ENCODE assay signal across 32 mouse cellular contexts in genomic region chr14:11377846-11378245, GRCm38 (mm10).
"Had no signal": no experiment of that assay in that cellular context is flagged by ENCODE, and none has a peak within 500 bp of the region (broad histone marks: within the 10 kb centered on the region; RNA-seq: fewer than 3 reads in every experiment).

No protein-coding gene starts in this region.

- H3K9me3 ChIP-seq: limb, embryonic 10.5 days; limb, embryonic 12.5 days; limb, embryonic 13.5 days; limb, embryonic 15.5 days; liver, embryonic 12.5 days; liver, embryonic 13.5 days; liver, embryonic 15.5 days; lung, embryonic 15.5 days; midbrain, embryonic 10.5 days; midbrain, embryonic 12.5 days; midbrain, embryonic 13.5 days; midbrain, embryonic 15.5 days; neural tube, embryonic 12.5 days had no signal

- H3K4me2 ChIP-seq: limb, embryonic 12.5 days; limb, embryonic 13.5 days; limb, embryonic 15.5 days; liver, embryonic 11.5 days; liver, embryonic 12.5 days; liver, embryonic 13.5 days; liver, embryonic 15.5 days; lung, embryonic 14.5 days; lung, embryonic 15.5 days; midbrain, embryonic 11.5 days; midbrain, embryonic 12.5 days; midbrain, embryonic 13.5 days; midbrain, embryonic 15.5 days; neural tube, embryonic 12.5 days had no signal

- DNase-seq: left cerebral cortex, postnatal 4 days; liver; liver, embryonic 13.5 days; liver, postnatal 0 days; lung, adult 18-20 months; lung, adult 2 months; lung, embryonic 14.5 days; lung, postnatal 10 days; lung, postnatal 14 days; lung, postnatal 36 days; lung, postnatal 4 days; midbrain, embryonic 14.5 days had no signal

- H3K4me3 ChIP-seq: limb, embryonic 10.5 days; limb, embryonic 12.5 days; limb, embryonic 13.5 days; limb, embryonic 15.5 days; liver, embryonic 12.5 days; liver, embryonic 13.5 days; liver, embryonic 15.5 days; lung, embryonic 15.5 days; megakaryocyte, embryonic 14.5 days; midbrain, embryonic 10.5 days; midbrain, embryonic 12.5 days; midbrain, embryonic 13.5 days; midbrain, embryonic 15.5 days; myocyte; neural tube, embryonic 12.5 days had no signal

- H3K9ac ChIP-seq: limb, embryonic 12.5 days; limb, embryonic 13.5 days; limb, embryonic 15.5 days; liver, embryonic 12.5 days; liver, embryonic 13.5 days; liver, embryonic 14.5 days; liver, embryonic 15.5 days; liver, postnatal 0 days; lung, embryonic 14.5 days; lung, embryonic 15.5 days; midbrain, embryonic 12.5 days; midbrain, embryonic 13.5 days; midbrain, embryonic 15.5 days; neural tube, embryonic 12.5 days had no signal

- H3K36me3 ChIP-seq: limb, embryonic 10.5 days; limb, embryonic 12.5 days; limb, embryonic 13.5 days; limb, embryonic 15.5 days; liver, embryonic 12.5 days; liver, embryonic 13.5 days; liver, embryonic 15.5 days; lung, embryonic 15.5 days; midbrain, embryonic 10.5 days; midbrain, embryonic 12.5 days; midbrain, embryonic 13.5 days; midbrain, embryonic 15.5 days; neural tube, embryonic 12.5 days had no signal

- H3K27ac ChIP-seq: limb, embryonic 10.5 days; limb, embryonic 12.5 days; limb, embryonic 13.5 days; limb, embryonic 15.5 days; liver, embryonic 12.5 days; liver, embryonic 13.5 days; liver, embryonic 14.5 days; liver, embryonic 15.5 days; lung, embryonic 15.5 days; macrophage; midbrain, embryonic 10.5 days; midbrain, embryonic 12.5 days; midbrain, embryonic 13.5 days; midbrain, embryonic 15.5 days; neural tube, embryonic 12.5 days had no signal

- H3K4me1 ChIP-seq: limb, embryonic 10.5 days; limb, embryonic 12.5 days; limb, embryonic 13.5 days; limb, embryonic 15.5 days; liver, embryonic 12.5 days; liver, embryonic 13.5 days; liver, embryonic 15.5 days; lung, embryonic 15.5 days; megakaryocyte, embryonic 14.5 days; midbrain, embryonic 10.5 days; midbrain, embryonic 12.5 days; midbrain, embryonic 13.5 days; midbrain, embryonic 15.5 days; neural tube, embryonic 12.5 days had no signal

- ATAC-seq: liver, embryonic 12.5 days; liver, postnatal 0 days; lung, postnatal 0 days; midbrain, embryonic 13.5 days; midbrain, embryonic 15.5 days; midbrain, embryonic 16.5 days had no signal

- H3K27me3 ChIP-seq: limb, embryonic 12.5 days; limb, embryonic 13.5 days; limb, embryonic 15.5 days; liver, embryonic 12.5 days; liver, embryonic 13.5 days; liver, embryonic 15.5 days; lung, embryonic 15.5 days; megakaryocyte, embryonic 14.5 days; midbrain, embryonic 12.5 days; midbrain, embryonic 13.5 days; midbrain, embryonic 15.5 days; neural tube, embryonic 12.5 days had no signal
